Mouse (Mus musculus) C2C12 (cell line): Measurements from ENCODE around the gene Shank3.

Source experiments
- CTCF ChIP-seq: IDR thresholded peaks from one replicate; pipeline ENCODE4 v1.5.1; 2011; ENCODE audit not compliant: control insufficient read depth, insufficient read depth, insufficient read length
- MYOD1 ChIP-seq: IDR thresholded peaks from one replicate; pipeline ENCODE4 v1.6.1; 2011; ENCODE audit warnings: low read depth; ENCODE audit not compliant: control insufficient read depth, insufficient read length

GRCm38 (mm10) chr15:89512679-89513078 is 13.3 kb downstream of the Shank3 start:
- TF ChIP-seq CTCF: no peak
- no peak for TF ChIP-seq MYOD1
